Mouse (Mus musculus): ENCODE measurements around the gene Igf1. TPM values are rescaled to one million over a fixed set of nuclear protein-coding genes. Genes with fewer than 3 reads are reported as not detected.

Igf1 gene
- polyA plus RNA-seq (2015; fragmentation: Nextera tagmentation; extraction: Ambion mirVana): 20.4 and 21.8 TPM in 2 replicates

GRCm38 (mm10) chr10:87858013-87858806 lies at the start of gene Igf1:
Gene Igf1, plus strand, starts transcription at chr10:87858265.

Other genes starting within 250 kb of the Igf1 start
- not detected in 2 replicates for gene Pmch, start 232.8 kb downstream of the Igf1 start, polyA plus RNA-seq (2015; fragmentation: Nextera tagmentation; extraction: Ambion mirVana)